Mouse (Mus musculus) neural tube, embryonic 12.5 days (tissue): Measurements from ENCODE around the gene Ier3. TPM values are rescaled to one million over a fixed set of nuclear protein-coding genes. Genes with fewer than 3 reads are reported as not detected.

Source experiments
- ATAC-seq: fragments of 200-750 bp; cut with Nextera tagmentation; 2 replicates; pipeline ENCODE4 v1.8.0; 2017; ENCODE audit warnings: low read depth, mild to moderate bottlenecking, moderate TSS enrichment, moderate library complexity; ENCODE audit not compliant: low FRiP score
- H3K27ac ChIP-seq: fragments of 300-500 bp; sonication (generic); 2 replicates; pipeline ENCODE4 v1.5.1; 2016
- H3K27me3 ChIP-seq: fragments of 300-500 bp; sonication (generic); replicated peaks from 2 replicates; pipeline ENCODE4 v1.6.1; 2016; ENCODE audit warnings: mild to moderate bottlenecking
- H3K36me3 ChIP-seq: fragments of 300-500 bp; sonication (generic); 2 replicates; pipeline ENCODE4 v1.6.1; 2016; ENCODE audit warnings: mild to moderate bottlenecking
- H3K4me1 ChIP-seq: fragments of 300-500 bp; sonication (generic); 2 replicates; pipeline ENCODE4 v1.6.1; 2016
- H3K4me2 ChIP-seq: fragments of 300-500 bp; sonication (generic); replicated peaks from 2 replicates; pipeline ENCODE4 v1.6.1; 2016; ENCODE audit warnings: mild to moderate bottlenecking
- H3K4me3 ChIP-seq: fragments of 300-500 bp; sonication (generic); 2 replicates; pipeline ENCODE4 v1.5.1; 2016
- H3K9ac ChIP-seq: fragments of 300-500 bp; sonication (generic); 2 replicates; pipeline ENCODE4 v1.6.1; 2016; ENCODE audit warnings: mild to moderate bottlenecking
- H3K9me3 ChIP-seq: fragments of 300-500 bp; sonication (generic); 2 replicates; pipeline ENCODE4 v1.6.1; 2016; ENCODE audit warnings: mild to moderate bottlenecking
- WGBS: fragments of 180-500 bp; shearing (Covaris S2); methylation state at CpG from one replicate; pipeline ENCODE4 v1.1.7; 2016; 5-methylcytosine and 5-hydroxymethylcytosine counted together
- polyA plus RNA-seq: library from polyadenylated mRNA; unstranded; fragments of >200 nt; fragmentation: Nextera tagmentation; extraction: Ambion mirVana; gene quantifications from 2 replicates; pipeline ENCODE4 v1.2.1, GENCODE M21; 2016

Gene Ier3
- polyA plus RNA-seq, 1 experiment from 2014 or later = 5.2 TPM

DNA sequence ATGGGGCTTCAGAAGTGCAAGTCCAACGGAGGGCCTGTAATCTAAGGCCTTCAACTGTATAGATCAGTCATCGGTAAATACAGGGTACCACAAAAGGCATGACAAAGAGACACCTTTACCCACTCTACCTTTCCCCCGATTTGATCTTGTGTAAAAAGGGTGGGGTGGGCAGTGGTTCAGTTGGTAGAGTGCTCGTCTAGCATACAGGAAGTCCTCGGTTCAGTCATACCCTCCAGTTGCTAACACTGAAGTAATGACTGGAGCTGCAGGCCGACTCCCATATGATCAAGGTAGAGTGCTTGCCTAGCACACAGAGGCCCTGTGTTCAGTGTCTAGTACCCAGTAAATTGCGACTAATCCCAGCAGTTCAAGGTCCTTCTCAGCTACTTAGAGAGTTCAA, 7.8 kb upstream of the Ier3 start:
- Histone ChIP-seq H3K9ac (no peak overlapping the region), H3K36me3 (no peaks in the 10 kb centered on the region), H3K4me2 (no peak overlapping the region), H3K27me3 (no peaks in the 10 kb centered on the region), H3K4me1 (0 out of 2 replicates have a peak, but pooled peaks cover 9% of the 10 kb centered on the region), H3K4me3 (no peak overlapping the region), H3K9me3 (no peaks in the 10 kb centered on the region), H3K27ac (no peak overlapping the region)
- WGBS = 88% methylated on average over 7 of the region's 7 CpGs
- ATAC-seq = no peak

DNA sequence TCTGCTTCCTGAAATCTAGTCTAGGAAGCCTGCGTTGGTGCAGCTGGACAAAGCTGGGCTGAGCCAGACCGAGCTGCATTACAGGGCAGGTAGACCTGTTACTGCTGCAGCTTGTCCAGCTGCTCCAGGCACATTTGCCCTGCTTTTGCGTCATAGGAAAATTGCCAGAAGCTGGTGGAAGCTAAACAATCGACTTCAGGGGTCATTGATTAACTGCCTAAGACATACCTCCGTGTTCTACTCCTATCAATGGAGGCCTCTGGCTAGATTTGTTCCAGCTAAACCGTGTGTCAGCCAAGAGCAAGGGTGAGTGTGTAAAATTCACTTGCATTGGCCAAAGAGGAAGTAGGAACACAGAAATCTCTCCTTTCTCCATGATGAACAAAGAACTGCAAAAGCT, 6.8 kb upstream of the Ier3 start:
- Histone ChIP-seq H3K9me3 (no peaks in the 10 kb centered on the region), H3K9ac (no peak overlapping the region), H3K4me1 (0 out of 2 replicates have a peak, but pooled peaks cover 9% of the 10 kb centered on the region), H3K4me2 (no peak overlapping the region), H3K36me3 (no peaks in the 10 kb centered on the region), H3K27me3 (peaks cover 6% of the 10 kb centered on the region; the same call in 1 of the 2 replicates), H3K4me3 (no peak overlapping the region), H3K27ac (no peak overlapping the region)
- ATAC-seq = no peak
- 58% methylated on average over 6 of the region's 6 CpGs for WGBS

DNA sequence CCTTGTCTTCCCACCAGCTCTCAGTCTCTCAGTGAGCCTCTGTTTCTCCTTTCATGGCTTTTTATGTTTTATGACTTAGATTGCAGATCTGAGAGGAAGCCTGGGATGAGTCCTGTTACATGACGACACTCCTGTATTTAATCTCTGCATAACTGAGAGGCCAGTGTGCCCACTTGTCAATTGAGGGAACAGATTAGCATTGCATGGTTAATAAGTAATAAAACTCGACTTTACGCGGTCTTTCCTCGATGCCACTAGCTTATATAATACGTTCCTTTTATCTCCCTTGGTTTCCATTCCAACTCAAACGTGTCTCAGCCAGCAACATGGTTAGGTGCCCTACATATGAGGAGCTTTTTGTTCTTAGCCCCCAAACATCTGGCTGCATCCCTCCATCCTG, 5.6 kb upstream of the Ier3 start:
- H3K36me3 ChIP-seq = no peaks in the 10 kb centered on the region
- no peak overlapping the region for H3K27ac ChIP-seq
- H3K9me3 ChIP-seq = no peaks in the 10 kb centered on the region
- WGBS = 58% methylated on average over 7 of the region's 7 CpGs
- no peak overlapping the region for H3K4me3 ChIP-seq
- H3K4me2 ChIP-seq = no peak overlapping the region
- H3K9ac ChIP-seq = no peak overlapping the region
- 0 out of 2 replicates have a peak, but pooled peaks cover 9% of the 10 kb centered on the region for H3K4me1 ChIP-seq
- H3K27me3 ChIP-seq = peaks cover 13% of the 10 kb centered on the region
- no peak for ATAC-seq

DNA sequence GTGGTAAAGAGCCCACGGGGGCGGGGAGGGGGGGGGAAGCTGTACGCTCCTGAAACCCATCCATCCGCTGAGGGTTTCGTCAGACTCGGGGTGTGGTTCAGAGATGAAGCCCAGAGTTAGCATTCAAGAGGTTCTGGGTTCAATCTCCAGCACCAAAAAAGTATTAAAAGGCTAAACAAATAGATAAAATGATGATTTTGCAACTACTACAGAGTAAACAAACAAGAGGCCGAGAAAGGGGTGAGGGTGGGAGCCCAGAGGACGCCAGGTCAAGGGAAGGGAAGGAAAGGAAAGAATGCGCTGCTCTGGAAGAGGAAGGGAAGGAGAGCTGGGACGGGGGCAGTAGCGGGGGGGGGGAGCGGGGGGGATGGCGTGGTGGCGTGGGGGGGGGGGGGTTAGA, 4.8 kb upstream of the Ier3 start:
- 49% methylated on average over 8 of the region's 14 CpGs for WGBS
- ATAC-seq = no peak
- H3K27ac ChIP-seq = no peak overlapping the region
- H3K27me3 ChIP-seq = peaks cover 18% of the 10 kb centered on the region
- H3K4me3 ChIP-seq = no peak overlapping the region
- H3K4me1 ChIP-seq = peaks cover 15% of the 10 kb centered on the region
- no peak overlapping the region for H3K4me2 ChIP-seq
- no peaks in the 10 kb centered on the region for H3K36me3 ChIP-seq
- H3K9me3 ChIP-seq = no peaks in the 10 kb centered on the region
- no peak overlapping the region for H3K9ac ChIP-seq

DNA sequence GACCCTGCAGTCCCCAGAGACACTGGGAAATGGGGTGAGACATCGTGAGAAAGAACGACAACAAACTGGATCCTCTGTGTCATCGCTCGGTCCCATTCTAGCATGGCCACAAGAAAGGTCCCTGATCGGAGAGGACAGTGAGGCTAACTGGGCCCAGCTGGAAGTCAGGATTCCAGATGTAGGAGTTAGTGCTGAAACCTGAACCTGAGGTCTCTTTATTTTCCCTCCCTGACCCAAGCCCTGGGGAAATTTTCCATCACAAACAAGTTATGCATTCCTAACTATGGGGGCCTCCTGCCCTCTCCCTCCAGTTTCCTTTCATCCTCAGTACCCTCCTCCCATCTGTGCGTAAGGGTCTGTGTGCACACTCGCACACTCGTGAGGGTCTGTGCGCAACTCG, 4.3 kb upstream of the Ier3 start:
- H3K4me1 ChIP-seq = peaks cover 21% of the 10 kb centered on the region
- no peak overlapping the region for H3K4me2 ChIP-seq

DNA sequence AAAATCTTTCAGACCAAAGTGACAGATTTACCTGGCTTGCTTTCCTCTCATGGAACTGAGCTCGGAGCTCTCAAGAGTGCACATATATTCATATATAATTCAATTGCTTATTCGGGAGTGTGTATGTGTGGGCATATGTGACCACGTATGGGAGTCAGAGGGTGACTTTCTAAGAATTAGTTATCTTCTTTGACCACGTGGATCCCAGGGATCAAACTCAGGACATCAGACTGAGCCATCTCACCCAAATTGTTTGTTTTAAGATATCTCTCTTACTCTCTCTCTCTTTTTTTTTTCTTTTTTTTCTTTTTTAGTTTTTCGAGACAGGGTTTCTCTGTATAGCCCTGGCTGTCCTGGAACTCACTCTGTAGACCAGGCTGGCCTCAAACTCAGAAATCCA, 1.4 kb upstream of the Ier3 start:
- Histone ChIP-seq H3K9ac (no peak overlapping the region), H3K27me3 (peaks cover 18% of the 10 kb centered on the region), H3K27ac (no peak overlapping the region), H3K9me3 (no peaks in the 10 kb centered on the region), H3K4me3 (no peak overlapping the region), H3K4me1 (peaks cover 35% of the 10 kb centered on the region), H3K4me2 (no peak overlapping the region), H3K36me3 (no peaks in the 10 kb centered on the region)
- ATAC-seq = no peak
- 87% methylated on average over 5 of the region's 5 CpGs for WGBS

More for the DNA sequence above, 4.3 kb upstream of the Ier3 start:
- Histone ChIP-seq H3K9me3 (no peaks in the 10 kb centered on the region), H3K27ac (no peak overlapping the region), H3K27me3 (peaks cover 18% of the 10 kb centered on the region), H3K36me3 (no peaks in the 10 kb centered on the region), H3K9ac (no peak overlapping the region), H3K4me3 (no peak overlapping the region)
- WGBS = 56% methylated on average over 10 of the region's 10 CpGs
- no peak for ATAC-seq

DNA sequence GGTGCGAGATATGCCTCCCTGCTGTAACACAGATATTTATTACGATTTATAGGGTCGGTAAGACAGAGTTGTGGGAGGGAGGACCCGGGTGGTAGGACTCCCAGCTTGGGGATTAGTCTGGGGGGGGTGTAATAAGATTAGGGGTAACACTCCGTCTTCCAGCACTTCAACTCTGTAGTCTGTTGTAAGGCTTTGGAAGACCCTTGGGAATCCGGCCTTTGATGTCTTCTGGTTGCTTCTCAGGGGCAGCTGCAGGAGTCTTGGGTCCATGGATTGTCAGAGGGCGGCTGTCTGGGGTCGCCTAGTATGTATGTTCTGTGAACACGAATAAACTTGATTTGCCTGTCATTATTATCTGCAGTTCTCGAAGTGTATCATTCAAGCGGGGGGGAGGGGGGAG, 1.1 kb downstream of the Ier3 start:
- peak; percentile 29; the same call in 1 of the 2 replicates for ATAC-seq
- no peak overlapping the region for H3K27ac ChIP-seq
- peaks cover 26% of the 10 kb centered on the region for H3K4me1 ChIP-seq
- H3K27me3 ChIP-seq = peaks cover 18% of the 10 kb centered on the region
- H3K4me2 ChIP-seq = peak overlapping the region; percentile 85
- no peaks in the 10 kb centered on the region for H3K9me3 ChIP-seq
- WGBS = 2% methylated on average over 11 of the region's 11 CpGs
- H3K9ac ChIP-seq = peak overlapping the region; percentile 70
- H3K36me3 ChIP-seq = peaks cover 21% of the 10 kb centered on the region
- peak overlapping the region; percentile 72 for H3K4me3 ChIP-seq

DNA sequence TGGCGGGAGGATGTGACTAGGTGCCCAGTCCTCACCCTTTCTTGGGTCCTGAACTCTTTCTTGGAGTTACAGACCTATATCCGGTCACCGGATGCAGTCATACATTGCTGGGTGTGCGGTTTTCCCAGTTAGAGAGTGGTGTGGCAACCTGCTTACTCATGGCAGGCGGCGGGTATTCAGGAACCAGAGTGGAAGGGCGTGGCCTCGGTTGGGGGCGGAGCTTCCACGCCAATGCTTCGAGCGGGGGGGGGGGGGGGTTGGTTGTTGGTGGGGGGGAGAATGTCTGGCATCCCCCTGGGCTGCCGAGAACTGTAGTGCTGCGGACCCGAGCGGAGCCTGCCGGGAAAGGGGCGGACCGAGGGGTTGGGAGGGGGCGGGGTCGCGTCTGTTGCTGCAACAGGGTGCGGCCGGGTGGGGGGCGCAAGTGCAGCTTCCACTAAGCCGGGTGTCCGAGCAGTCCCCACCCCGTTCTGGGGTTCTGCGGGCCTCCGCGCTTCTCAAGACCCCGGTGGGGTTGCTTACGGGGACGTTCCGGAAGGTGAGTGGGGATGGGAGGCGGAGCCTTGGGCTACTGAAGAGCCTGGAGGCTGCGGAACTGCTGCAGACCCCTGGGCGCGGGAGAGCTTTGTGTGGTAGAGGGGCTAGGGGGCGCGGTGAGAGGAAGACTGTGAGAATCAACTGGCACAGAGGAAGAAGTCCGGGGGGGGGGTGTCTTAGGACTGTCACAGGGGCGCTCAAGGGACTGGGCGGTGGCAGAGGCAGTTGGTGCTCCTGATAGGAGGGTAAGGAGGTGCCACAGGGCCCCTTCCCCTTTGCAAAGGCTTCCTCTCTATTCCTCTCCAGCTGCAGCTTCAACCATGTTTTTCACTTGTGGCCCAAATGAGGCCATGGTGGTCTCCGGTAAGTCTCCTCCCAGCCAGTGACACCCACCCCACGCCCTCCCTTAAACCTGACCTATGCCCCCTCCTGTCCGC, 1.8 kb downstream of the Ier3 start, which contains the start of gene Flot1:
Gene Flot1, plus strand, starts transcription at position 267 of the 974 bp plus-strand sequence.
- Histone ChIP-seq H3K4me3 (peak within 1 kb of the TSS; percentile 72), H3K4me1 (peaks cover 26% of the 10 kb centered on the region), H3K36me3 (peaks cover 28% of the 10 kb centered on the region), H3K27ac (peak within 1 kb of the TSS; percentile 46; the same call in 1 of the 2 replicates), H3K4me2 (peak within 1 kb of the TSS; percentile 85), H3K9ac (peak within 1 kb of the TSS; percentile 70), H3K27me3 (peaks cover 18% of the 10 kb centered on the region), H3K9me3 (no peaks in the 10 kb centered on the region)
- peak; percentile 86 for ATAC-seq
- WGBS = 1% methylated on average over 46 of the region's 47 CpGs

DNA sequence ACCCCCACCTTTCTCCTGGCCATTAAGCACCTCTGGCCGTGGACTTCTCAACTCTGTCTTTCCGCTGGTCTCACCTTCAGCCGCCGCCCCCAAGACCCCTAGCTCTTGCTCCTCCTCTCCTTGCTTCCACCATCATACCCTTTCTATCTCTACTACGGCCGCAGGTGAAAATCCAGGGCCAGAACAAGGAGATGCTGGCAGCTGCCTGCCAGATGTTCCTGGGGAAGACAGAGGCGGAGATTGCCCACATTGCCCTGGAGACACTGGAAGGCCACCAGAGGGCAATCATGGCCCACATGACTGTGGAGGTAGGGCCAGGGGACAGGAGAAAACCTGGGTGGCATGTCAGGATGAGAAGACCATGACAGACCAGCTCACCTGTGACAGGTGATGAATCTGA, 2.9 kb downstream of the Ier3 start:
- Histone ChIP-seq H3K27me3 (peaks cover 14% of the 10 kb centered on the region), H3K9ac (peak overlapping the region; percentile 70), H3K9me3 (no peaks in the 10 kb centered on the region), H3K4me2 (peak overlapping the region; percentile 85), H3K27ac (no peak overlapping the region), H3K4me3 (0 out of 2 replicates have a peak overlapping the region, but pooled peaks have one; percentile 72), H3K4me1 (peaks cover 26% of the 10 kb centered on the region), H3K36me3 (peaks cover 28% of the 10 kb centered on the region)
- ATAC-seq = no peak
- whole genome bisulfite sequencing = 58% methylated on average over 7 of the region's 7 CpGs

DNA sequence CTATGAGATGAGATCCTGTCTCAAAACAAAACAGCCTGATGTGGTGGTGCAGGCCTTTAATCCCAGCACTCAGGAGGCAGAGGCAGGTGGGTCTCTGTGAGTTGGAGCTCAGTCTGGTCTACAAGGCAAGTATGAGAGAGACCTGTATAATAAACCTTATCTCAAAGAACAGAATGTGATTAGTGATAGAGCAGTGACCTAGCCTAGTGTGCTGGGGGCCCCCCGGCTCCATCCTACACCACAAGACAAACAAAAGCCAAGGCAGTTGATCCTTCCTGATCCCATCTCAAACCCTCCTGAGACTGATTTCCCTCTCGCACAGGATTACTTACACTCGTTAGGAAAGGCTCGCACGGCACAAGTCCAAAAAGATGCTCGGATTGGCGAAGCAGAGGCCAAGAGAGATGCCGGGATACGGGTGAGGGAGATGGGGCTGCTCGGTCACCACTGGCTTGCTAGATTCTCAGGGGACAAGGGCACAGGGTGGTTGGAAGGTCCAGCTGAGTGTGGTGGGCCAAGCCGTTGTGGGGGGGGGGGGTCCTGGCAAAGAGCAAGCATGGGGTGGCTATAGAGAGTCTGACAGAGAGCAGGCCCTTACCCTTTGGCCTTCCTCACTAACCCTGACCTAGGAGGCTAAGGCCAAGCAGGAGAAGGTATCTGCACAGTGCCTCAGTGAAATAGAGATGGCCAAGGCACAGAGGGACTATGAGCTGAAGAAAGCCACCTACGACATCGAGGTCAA, 3.8 kb downstream of the Ier3 start:
- H3K36me3 ChIP-seq = peaks cover 28% of the 10 kb centered on the region
- no peak for ATAC-seq

DNA sequence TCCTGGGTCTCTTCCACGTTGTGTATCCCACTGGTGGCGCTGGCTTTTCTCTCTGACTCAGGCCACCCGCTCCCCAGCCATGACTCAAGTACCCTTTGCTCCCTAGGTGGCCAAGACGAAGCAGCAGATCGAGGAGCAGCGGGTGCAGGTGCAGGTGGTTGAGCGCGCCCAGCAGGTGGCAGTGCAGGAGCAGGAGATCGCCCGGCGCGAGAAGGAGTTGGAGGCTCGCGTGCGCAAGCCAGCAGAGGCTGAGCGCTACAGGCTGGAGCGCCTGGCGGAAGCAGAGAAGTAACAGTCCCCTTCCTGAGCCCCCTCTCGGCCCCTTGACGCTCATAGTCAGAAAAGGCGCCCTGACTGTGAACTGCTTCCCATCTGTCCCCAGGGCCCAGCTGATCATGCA, 8.3 kb downstream of the Ier3 start:
- no peak overlapping the region for H3K4me3 ChIP-seq
- H3K36me3 ChIP-seq = peaks cover 49% of the 10 kb centered on the region
- no peak overlapping the region for H3K27ac ChIP-seq
- no peak overlapping the region for H3K9ac ChIP-seq
- H3K4me2 ChIP-seq = peak overlapping the region; percentile 35
- 2% methylated on average over 21 of the region's 21 CpGs for WGBS
- peaks cover 27% of the 10 kb centered on the region for H3K4me1 ChIP-seq
- no peaks in the 10 kb centered on the region for H3K27me3 ChIP-seq
- no peaks in the 10 kb centered on the region for H3K9me3 ChIP-seq
- ATAC-seq = peak; percentile 61

More for the DNA sequence above, 3.8 kb downstream of the Ier3 start:
- Histone ChIP-seq H3K4me1 (peaks cover 33% of the 10 kb centered on the region), H3K9ac (no peak overlapping the region), H3K9me3 (no peaks in the 10 kb centered on the region), H3K27ac (no peak overlapping the region), H3K4me3 (no peak overlapping the region), H3K27me3 (peaks cover 8% of the 10 kb centered on the region; the same call in 1 of the 2 replicates), H3K4me2 (no peak overlapping the region)
- WGBS = 96% methylated on average over 13 of the region's 13 CpGs
